Mouse (Mus musculus): ENCODE results near the gene Gm20388. TPM values are rescaled to one million over a fixed set of nuclear protein-coding genes. Genes with fewer than 3 reads are reported as not detected.

Gm20388 gene
- polyA plus RNA-seq, 1 experiment from 2014 or later, result 12.4 TPM

GRCm38 (mm10) chr8:120846018-120846417 lies 935.4 kb downstream of the Gm20388 start:
- Histone ChIP-seq H3K36me3 (ENCODE audit: control insufficient read depth, insufficient read depth, low read length) (no peaks in the 10 kb centered on the region), H3K4me3 (ENCODE audit: low read length) (no peak overlapping the region), H3K4me2 (ENCODE audit: low read length) (no peak overlapping the region), H3K4me1 (ENCODE audit: control insufficient read depth, insufficient read depth, low read depth, low read length) (peaks cover 10% of the 10 kb centered on the region), H3K9ac (ENCODE audit: low read depth, low read length) (no peak overlapping the region), H3K27me3 (replicated peaks; ENCODE audit: control insufficient read depth, insufficient read depth, low read length) (no peaks in the 10 kb centered on the region), H3K9me3 (ENCODE audit: control insufficient read depth, low read length) (no peaks in the 10 kb centered on the region), H3K27ac (ENCODE audit: low read depth, low read length) (no peak overlapping the region)
- WGBS, result 84% methylated on average over 5 of the region's 5 CpGs
- ATAC-seq, result no peak

GRCm38 (mm10) chr8:120847279-120847678 lies 936.6 kb downstream of the Gm20388 start:
- H3K36me3 ChIP-seq (ENCODE audit: control insufficient read depth, insufficient read depth, low read length), result no peaks in the 10 kb centered on the region
- WGBS, result 20% methylated on average over 4 of the region's 4 CpGs
- H3K4me1 ChIP-seq (ENCODE audit: control insufficient read depth, insufficient read depth, low read depth, low read length), result peaks cover 10% of the 10 kb centered on the region
- no peak overlapping the region for H3K9ac ChIP-seq (ENCODE audit: low read depth, low read length)
- no peaks in the 10 kb centered on the region for H3K9me3 ChIP-seq (ENCODE audit: control insufficient read depth, low read length)
- no peak overlapping the region for H3K4me2 ChIP-seq (ENCODE audit: low read length)
- H3K27ac ChIP-seq (ENCODE audit: low read depth, low read length), result no peak overlapping the region
- peak; percentile 69 for ATAC-seq
- no peaks in the 10 kb centered on the region for H3K27me3 ChIP-seq (replicated peaks; ENCODE audit: control insufficient read depth, insufficient read depth, low read length)
- no peak overlapping the region for H3K4me3 ChIP-seq (ENCODE audit: low read length)

- H3K9ac ChIP-seq (ENCODE audit: low read depth, low read length), result peak overlapping the region; percentile 35; the same call in 1 of the 2 replicates
- no peak overlapping the region for H3K27ac ChIP-seq (ENCODE audit: low read depth, low read length)
- H3K9me3 ChIP-seq (ENCODE audit: control insufficient read depth, low read length), result no peaks in the 10 kb centered on the region
- ATAC-seq, result peak; percentile 60; the same call in 1 of the 2 replicates
- H3K4me3 ChIP-seq (ENCODE audit: low read length), result no peak overlapping the region
- no peaks in the 10 kb centered on the region for H3K27me3 ChIP-seq (replicated peaks; ENCODE audit: control insufficient read depth, insufficient read depth, low read length)
- peaks cover 10% of the 10 kb centered on the region for H3K4me1 ChIP-seq (ENCODE audit: control insufficient read depth, insufficient read depth, low read depth, low read length)
- H3K36me3 ChIP-seq (ENCODE audit: control insufficient read depth, insufficient read depth, low read length), result no peaks in the 10 kb centered on the region
- 18% methylated on average over 14 of the region's 14 CpGs for WGBS
- H3K4me2 ChIP-seq (ENCODE audit: low read length), result peak overlapping the region; percentile 39
These were observed 937.1 kb downstream of the Gm20388 start for GRCm38 (mm10) chr8:120847735-120848134.

DNA sequence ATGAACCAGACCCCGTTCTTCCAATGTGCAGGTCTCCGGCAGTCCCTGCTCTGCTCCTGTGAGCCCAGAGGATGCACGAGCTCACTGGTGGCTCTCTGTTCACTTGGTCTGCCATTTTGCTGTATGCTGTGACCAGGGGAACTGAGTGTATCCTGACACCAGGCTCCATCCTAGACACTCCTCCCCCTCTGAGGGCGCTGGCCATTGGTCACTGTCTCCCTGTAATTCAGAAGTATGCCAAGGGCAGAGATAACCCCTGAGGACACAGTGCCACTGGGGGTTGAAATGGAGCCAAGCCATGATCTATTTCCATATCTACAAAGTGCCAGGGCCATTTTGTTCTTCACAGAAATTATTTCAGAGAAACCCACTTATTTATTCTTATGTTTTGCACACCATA lies 937.8 kb downstream of the Gm20388 start:
- Histone ChIP-seq H3K27ac (ENCODE audit: low read depth, low read length) (no peak overlapping the region), H3K27me3 (replicated peaks; ENCODE audit: control insufficient read depth, insufficient read depth, low read length) (no peaks in the 10 kb centered on the region), H3K4me2 (ENCODE audit: low read length) (no peak overlapping the region), H3K4me3 (ENCODE audit: low read length) (no peak overlapping the region), H3K9ac (ENCODE audit: low read depth, low read length) (no peak overlapping the region), H3K4me1 (ENCODE audit: control insufficient read depth, insufficient read depth, low read depth, low read length) (peaks cover 10% of the 10 kb centered on the region), H3K36me3 (ENCODE audit: control insufficient read depth, insufficient read depth, low read length) (no peaks in the 10 kb centered on the region), H3K9me3 (ENCODE audit: control insufficient read depth, low read length) (no peaks in the 10 kb centered on the region)
- no peak for ATAC-seq
- WGBS, result 62% methylated on average over 4 of the region's 4 CpGs

DNA sequence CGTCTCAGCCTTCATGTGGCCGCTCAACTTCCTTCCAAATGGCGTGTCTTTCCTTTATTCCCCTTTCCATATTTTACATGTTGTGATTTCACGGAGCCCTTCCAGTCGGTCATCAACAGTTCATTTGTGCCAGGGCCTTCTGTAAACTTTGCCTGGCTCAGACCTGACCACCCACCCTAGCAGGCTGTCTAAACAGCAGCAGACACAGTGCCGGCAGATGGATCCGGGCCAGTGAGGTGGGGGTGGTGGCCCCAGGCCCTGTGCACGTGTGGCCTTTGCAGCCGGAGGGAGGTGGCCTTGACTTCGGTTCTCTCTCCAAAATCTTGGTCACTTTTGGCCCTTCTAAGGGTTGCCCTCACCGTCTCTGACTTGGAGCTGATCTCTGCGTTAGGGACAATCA lies 940.8 kb downstream of the Gm20388 start:
- H3K4me2 ChIP-seq (ENCODE audit: low read length), result no peak overlapping the region
- ATAC-seq, result no peak
- WGBS, result 88% methylated on average over 12 of the region's 12 CpGs
- peaks cover 10% of the 10 kb centered on the region for H3K4me1 ChIP-seq (ENCODE audit: control insufficient read depth, insufficient read depth, low read depth, low read length)
- no peaks in the 10 kb centered on the region for H3K36me3 ChIP-seq (ENCODE audit: control insufficient read depth, insufficient read depth, low read length)
- H3K4me3 ChIP-seq (ENCODE audit: low read length), result no peak overlapping the region
- no peak overlapping the region for H3K27ac ChIP-seq (ENCODE audit: low read depth, low read length)
- no peaks in the 10 kb centered on the region for H3K9me3 ChIP-seq (ENCODE audit: control insufficient read depth, low read length)
- no peak overlapping the region for H3K9ac ChIP-seq (ENCODE audit: low read depth, low read length)
- no peaks in the 10 kb centered on the region for H3K27me3 ChIP-seq (replicated peaks; ENCODE audit: control insufficient read depth, insufficient read depth, low read length)

DNA sequence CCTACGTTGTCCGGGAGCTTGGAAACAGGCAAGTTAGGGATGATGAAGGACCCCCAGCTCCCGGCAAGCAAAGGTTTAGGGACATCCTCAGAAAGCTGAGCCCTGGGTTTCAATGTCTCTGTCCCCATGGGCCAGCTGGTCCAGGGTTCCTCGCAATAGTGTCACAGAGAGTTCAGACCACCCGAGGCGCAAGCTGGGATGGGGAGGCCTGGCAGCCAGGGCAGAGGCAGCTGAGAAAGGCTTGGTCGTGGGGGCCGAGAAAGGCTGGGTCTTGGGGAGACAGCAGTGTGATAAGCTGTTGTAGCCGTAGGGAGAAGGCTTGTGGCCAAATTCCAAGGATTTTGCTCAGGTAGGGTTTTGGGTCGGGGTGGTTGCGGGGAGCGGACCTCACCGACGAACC lies 949.2 kb downstream of the Gm20388 start:
- no peak overlapping the region for H3K9ac ChIP-seq (ENCODE audit: low read depth, low read length)
- H3K27ac ChIP-seq (ENCODE audit: low read depth, low read length), result no peak overlapping the region
- no peaks in the 10 kb centered on the region for H3K9me3 ChIP-seq (ENCODE audit: control insufficient read depth, low read length)
- 85% methylated on average over 14 of the region's 14 CpGs for WGBS
- H3K27me3 ChIP-seq (replicated peaks; ENCODE audit: control insufficient read depth, insufficient read depth, low read length), result no peaks in the 10 kb centered on the region
- H3K4me2 ChIP-seq (ENCODE audit: low read length), result no peak overlapping the region
- ATAC-seq, result no peak
- no peaks in the 10 kb centered on the region for H3K36me3 ChIP-seq (ENCODE audit: control insufficient read depth, insufficient read depth, low read length)
- no peaks in the 10 kb centered on the region for H3K4me1 ChIP-seq (ENCODE audit: control insufficient read depth, insufficient read depth, low read depth, low read length)
- H3K4me3 ChIP-seq (ENCODE audit: low read length), result no peak overlapping the region

GRCm38 (mm10) chr8:120860423-120861126 lies 949.9 kb downstream of the Gm20388 start:
- Histone ChIP-seq H3K36me3 (ENCODE audit: control insufficient read depth, insufficient read depth, low read length) (no peaks in the 10 kb centered on the region), H3K9me3 (ENCODE audit: control insufficient read depth, low read length) (no peaks in the 10 kb centered on the region), H3K27ac (ENCODE audit: low read depth, low read length) (no peak overlapping the region), H3K27me3 (replicated peaks; ENCODE audit: control insufficient read depth, insufficient read depth, low read length) (no peaks in the 10 kb centered on the region), H3K4me2 (ENCODE audit: low read length) (no peak overlapping the region), H3K4me1 (ENCODE audit: control insufficient read depth, insufficient read depth, low read depth, low read length) (no peaks in the 10 kb centered on the region), H3K9ac (ENCODE audit: low read depth, low read length) (no peak overlapping the region), H3K4me3 (ENCODE audit: low read length) (no peak overlapping the region)
- ATAC-seq, result no peak
- WGBS, result 62% methylated on average over 24 of the region's 24 CpGs

DNA sequence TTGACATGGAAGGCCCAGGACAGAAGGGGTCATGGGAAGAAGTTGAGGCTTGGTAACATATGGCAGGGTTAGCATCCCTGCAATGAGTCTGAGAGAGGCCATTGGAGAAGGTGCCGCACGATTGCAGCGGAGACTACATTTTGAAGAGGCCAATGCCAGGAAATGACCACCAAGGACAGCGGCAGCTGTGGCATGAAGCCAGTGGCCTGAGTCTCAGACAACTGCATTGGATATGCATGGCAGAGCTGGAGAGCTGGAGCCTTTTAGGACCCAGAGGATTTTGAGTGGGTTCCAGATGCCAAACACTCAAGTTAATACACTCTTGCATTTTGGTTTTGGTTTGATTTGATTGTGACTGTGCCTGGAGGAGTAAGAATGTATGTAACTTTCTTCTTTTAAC lies 953.0 kb downstream of the Gm20388 start:
- 93% methylated on average over 4 of the region's 4 CpGs for WGBS
- Histone ChIP-seq H3K27me3 (replicated peaks; ENCODE audit: control insufficient read depth, insufficient read depth, low read length) (no peaks in the 10 kb centered on the region), H3K36me3 (ENCODE audit: control insufficient read depth, insufficient read depth, low read length) (no peaks in the 10 kb centered on the region), H3K4me2 (ENCODE audit: low read length) (no peak overlapping the region), H3K9me3 (ENCODE audit: control insufficient read depth, low read length) (no peaks in the 10 kb centered on the region), H3K4me1 (ENCODE audit: control insufficient read depth, insufficient read depth, low read depth, low read length) (no peaks in the 10 kb centered on the region), H3K4me3 (ENCODE audit: low read length) (no peak overlapping the region), H3K9ac (ENCODE audit: low read depth, low read length) (no peak overlapping the region), H3K27ac (ENCODE audit: low read depth, low read length) (no peak overlapping the region)
- no peak for ATAC-seq

DNA sequence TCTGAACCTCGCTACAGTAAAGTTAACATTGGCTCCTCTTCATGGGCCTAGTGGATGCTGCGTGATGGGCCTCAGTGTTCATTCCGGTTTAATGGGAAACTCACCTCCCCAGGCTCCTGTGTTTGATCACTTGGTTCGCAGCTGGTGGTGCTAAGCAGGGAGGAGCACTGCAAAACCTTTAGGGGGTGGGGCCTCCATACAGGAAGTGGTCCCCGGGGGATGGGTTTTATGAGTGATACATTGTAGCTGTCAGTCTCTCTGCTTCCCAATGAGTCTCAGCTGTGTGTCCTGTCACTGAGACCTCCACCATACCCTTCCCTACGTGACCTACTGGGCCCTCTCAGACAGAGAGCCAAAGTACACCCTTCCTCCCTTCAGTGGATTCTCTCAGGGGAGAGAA lies 956.7 kb downstream of the Gm20388 start:
- no peak for ATAC-seq
- WGBS, result 68% methylated on average over 6 of the region's 6 CpGs
- H3K9ac ChIP-seq (ENCODE audit: low read depth, low read length), result no peak overlapping the region
- H3K4me3 ChIP-seq (ENCODE audit: low read length), result no peak overlapping the region
- H3K4me1 ChIP-seq (ENCODE audit: control insufficient read depth, insufficient read depth, low read depth, low read length), result no peaks in the 10 kb centered on the region
- H3K27me3 ChIP-seq (replicated peaks; ENCODE audit: control insufficient read depth, insufficient read depth, low read length), result no peaks in the 10 kb centered on the region
- H3K27ac ChIP-seq (ENCODE audit: low read depth, low read length), result no peak overlapping the region
- H3K4me2 ChIP-seq (ENCODE audit: low read length), result no peak overlapping the region
- H3K9me3 ChIP-seq (ENCODE audit: control insufficient read depth, low read length), result no peaks in the 10 kb centered on the region
- H3K36me3 ChIP-seq (ENCODE audit: control insufficient read depth, insufficient read depth, low read length), result no peaks in the 10 kb centered on the region
